Mouse (Mus musculus) neutrophil, adult 5-6 weeks (primary cell): ENCODE measurements around the gene Lmo7. TPM values are rescaled to one million over a fixed set of nuclear protein-coding genes. Genes with fewer than 3 reads are reported as not detected.

Experiments used
- ATAC-seq: fragments of 151-379, 151-347 bp; 2 replicates; pipeline ENCODE4 v1.8.0; 2017; ENCODE audit warnings: mild to moderate bottlenecking, moderate TSS enrichment; ENCODE audit not compliant: insufficient number of reproducible peaks, poor library complexity, low FRiP score, severe bottlenecking; ENCODE audit errors: extremely low read depth
- total RNA-seq: library from RNA; stranded (forward); fragments of 200-1000 nt; gene quantifications from 2 replicates; pipeline ENCODE4 v1.2.3, GENCODE M21; 2017

The Lmo7 gene
- total RNA-seq, 1 experiment from 2014 or later = 1.0 TPM

- ATAC-seq = no peak
Measured at GRCm38 (mm10) chr14:101822390-101822789, 92.6 kb downstream of the Lmo7 start.

GRCm38 (mm10) chr14:101822871-101823270 is 93.1 kb downstream of the Lmo7 start:
- no peak for ATAC-seq

- no peak for ATAC-seq
Measured at GRCm38 (mm10) chr14:101829676-101830075, 99.9 kb downstream of the Lmo7 start.

- ATAC-seq = no peak
Measured at GRCm38 (mm10) chr14:101830116-101830515, 100.4 kb downstream of the Lmo7 start.

- no peak for ATAC-seq
Measured at GRCm38 (mm10) chr14:101834109-101834508, 104.4 kb downstream of the Lmo7 start.

GRCm38 (mm10) chr14:101836401-101836800 is 106.6 kb downstream of the Lmo7 start:
- ATAC-seq = no peak

GRCm38 (mm10) chr14:101837176-101837575 is 107.4 kb downstream of the Lmo7 start:
- no peak for ATAC-seq

GRCm38 (mm10) chr14:101838231-101838839 is 108.6 kb downstream of the Lmo7 start:
- ATAC-seq = no peak

- ATAC-seq = no peak
Measured at GRCm38 (mm10) chr14:101839771-101840731, 110.3 kb downstream of the Lmo7 start.

- ATAC-seq = no peak
Measured at GRCm38 (mm10) chr14:101841271-101841670, 111.5 kb downstream of the Lmo7 start.

- 0 out of 2 replicates have a peak, but pooled peaks have one; percentile 16 for ATAC-seq
Measured at GRCm38 (mm10) chr14:101842521-101842920, 112.8 kb downstream of the Lmo7 start.

GRCm38 (mm10) chr14:101843443-101843842 is 113.7 kb downstream of the Lmo7 start:
- no peak for ATAC-seq

GRCm38 (mm10) chr14:101844467-101844866 is 114.7 kb downstream of the Lmo7 start:
- ATAC-seq = no peak

- ATAC-seq = no peak
Measured at GRCm38 (mm10) chr14:101846097-101846882, 116.5 kb downstream of the Lmo7 start.

- no peak for ATAC-seq
Measured at GRCm38 (mm10) chr14:101847520-101847919, 117.8 kb downstream of the Lmo7 start.

- no peak for ATAC-seq
Measured at GRCm38 (mm10) chr14:101852584-101853195, 122.9 kb downstream of the Lmo7 start.

GRCm38 (mm10) chr14:101853207-101853606 is 123.5 kb downstream of the Lmo7 start:
- no peak for ATAC-seq

- no peak for ATAC-seq
Measured at GRCm38 (mm10) chr14:101853722-101854121, 124.0 kb downstream of the Lmo7 start.

- no peak for ATAC-seq
Measured at GRCm38 (mm10) chr14:101854226-101854625, 124.5 kb downstream of the Lmo7 start.
